Mouse (Mus musculus): ENCODE data around the gene C77080. TPM values are rescaled to one million over a fixed set of nuclear protein-coding genes. Genes with fewer than 3 reads are reported as not detected.

The C77080 gene
- polyA plus RNA-seq, 1 experiment, result 8.7 TPM

DNA sequence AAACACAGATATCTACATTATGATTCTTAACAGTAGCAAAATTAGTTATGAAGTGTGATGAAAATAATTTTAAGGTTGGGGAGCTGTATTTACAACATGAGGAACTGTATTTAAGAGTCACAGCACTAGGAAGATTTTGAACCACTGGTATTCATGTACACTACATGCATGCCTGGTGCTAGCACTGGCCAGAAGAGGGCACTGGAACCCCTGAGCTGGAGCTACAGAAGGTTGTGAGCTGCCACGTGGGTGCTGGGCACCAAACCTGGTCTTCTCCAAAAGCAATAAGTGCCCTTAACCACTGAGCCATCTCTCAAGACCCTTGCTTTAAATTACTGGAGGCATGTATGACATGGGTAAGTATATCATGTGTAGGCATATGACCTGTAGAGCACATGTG lies 88.7 kb downstream of the C77080 start:
- peaks cover 73% of the 10 kb centered on the region for H3K36me3 ChIP-seq (replicated peaks; ENCODE audit: low read length)
- H3K27me3 ChIP-seq (replicated peaks), result no peaks in the 10 kb centered on the region
- no peak overlapping the region for H3K4me3 ChIP-seq (replicated peaks)
- H3K4me1 ChIP-seq, result no peaks in the 10 kb centered on the region
- peaks cover 3% of the 10 kb centered on the region; the same call in 1 of the 2 replicates for H3K9me3 ChIP-seq
- TF ChIP-seq FLI1 (IDR thresholded peaks at IDR 0.05; ENCODE audit: low read length) (no peak), GATA1 (IDR thresholded peaks at IDR 0.05; ENCODE audit: borderline replicate concordance, low read length) (no peak)

Other genes starting within 250 kb of the C77080 start
- gene Rnf19b, start 203.1 kb downstream of the C77080 start, polyA plus RNA-seq (2012; ENCODE audit: insufficient read depth, low replicate concordance), result 696 and 878 TPM in 2 replicates
- gene Tmem54, start 155.9 kb downstream of the C77080 start, polyA plus RNA-seq (2012; ENCODE audit: insufficient read depth, low replicate concordance), result not detected in 2 replicates
- not detected in 2 replicates for gene Hpca, start 139.4 kb downstream of the C77080 start, polyA plus RNA-seq (2012; ENCODE audit: insufficient read depth, low replicate concordance)
- gene Fndc5, start 124.4 kb downstream of the C77080 start, polyA plus RNA-seq (2012; ENCODE audit: insufficient read depth, low replicate concordance), result 0.80 TPM in 1 of 2 replicates, not detected in the other
- gene S100pbp, start 71.7 kb downstream of the C77080 start, polyA plus RNA-seq (2012; ENCODE audit: insufficient read depth, low replicate concordance), result 0.90 and 2.0 TPM in 2 replicates
- gene Yars, start 71.6 kb downstream of the C77080 start, polyA plus RNA-seq (2012; ENCODE audit: insufficient read depth, low replicate concordance), result 2.2 and 17.4 TPM in 2 replicates
- not detected in 2 replicates for gene Sync, start 26.2 kb upstream of the C77080 start, polyA plus RNA-seq (2012; ENCODE audit: insufficient read depth, low replicate concordance)
- gene Rbbp4, start 74.0 kb upstream of the C77080 start, polyA plus RNA-seq (2012; ENCODE audit: insufficient read depth, low replicate concordance), result 2.0 and 20.5 TPM in 2 replicates
- gene Zbtb8os, start 74.3 kb upstream of the C77080 start, polyA plus RNA-seq (2012; ENCODE audit: insufficient read depth, low replicate concordance), result 3.9 TPM in 1 of 2 replicates, not detected in the other
- gene Zbtb8a, start 116.7 kb upstream of the C77080 start, polyA plus RNA-seq (2012; ENCODE audit: insufficient read depth, low replicate concordance), result 0.29 TPM in 1 of 2 replicates, not detected in the other
- gene Zbtb8b, start 179.4 kb upstream of the C77080 start, polyA plus RNA-seq (2012; ENCODE audit: insufficient read depth, low replicate concordance), result not detected in 2 replicates
- 19.2 and 43.3 TPM in 2 replicates for gene Bsdc1, start 200.2 kb upstream of the C77080 start, polyA plus RNA-seq (2012; ENCODE audit: insufficient read depth, low replicate concordance)
- not detected in 2 replicates for gene Tssk3, start 229.6 kb upstream of the C77080 start, polyA plus RNA-seq (2012; ENCODE audit: insufficient read depth, low replicate concordance)
- 2.1 TPM in 1 of 2 replicates, not detected in the other for gene Fam229a, start 229.8 kb upstream of the C77080 start, polyA plus RNA-seq (2012; ENCODE audit: insufficient read depth, low replicate concordance)

Data from megakaryocyte, embryonic 14.5 days (primary cell).